Mouse (Mus musculus): ENCODE data around the gene Lsamp.

DNA sequence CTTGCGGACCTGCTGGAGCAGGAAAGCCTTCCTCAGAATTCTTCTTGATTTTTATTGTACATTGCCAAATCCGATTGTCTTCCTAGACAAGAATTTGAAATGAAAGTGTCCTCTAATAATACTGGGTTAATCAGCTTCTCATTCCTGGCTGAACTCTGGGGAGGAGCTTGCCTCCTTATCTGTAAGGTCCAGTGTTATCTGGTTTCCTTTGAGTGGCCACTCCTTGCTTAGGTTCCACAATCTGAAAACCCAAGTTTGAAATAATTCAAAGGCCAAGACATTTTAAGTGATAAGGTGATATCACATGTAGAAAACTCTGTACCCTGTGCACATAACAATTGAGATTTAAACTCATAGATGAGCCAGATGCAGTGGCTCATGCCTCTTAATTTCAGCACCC, 975.0 kb downstream of the Lsamp start:
- TF ChIP-seq EP300 (IDR thresholded peaks at IDR 0.05; ENCODE audit: low read depth) (no peak), CTCF (IDR thresholded peaks at IDR 0.05; ENCODE audit: low read depth) (no peak)
